Mouse (Mus musculus): ENCODE data around the gene Hist1h2af.

GRCm38 (mm10) chr13:23534368-23535131 is 844 bp downstream of the Hist1h2af start:
- TF ChIP-seq POLR2A (IDR thresholded peaks at IDR 0.05; ENCODE audit: insufficient read depth, low read length): peak; percentile 11
- TF ChIP-seq CTCF (IDR thresholded peaks at IDR 0.05; ENCODE audit: low read depth, low read length): no peak
